Mouse (Mus musculus): Measurements from ENCODE around the gene Arid2.

DNA sequence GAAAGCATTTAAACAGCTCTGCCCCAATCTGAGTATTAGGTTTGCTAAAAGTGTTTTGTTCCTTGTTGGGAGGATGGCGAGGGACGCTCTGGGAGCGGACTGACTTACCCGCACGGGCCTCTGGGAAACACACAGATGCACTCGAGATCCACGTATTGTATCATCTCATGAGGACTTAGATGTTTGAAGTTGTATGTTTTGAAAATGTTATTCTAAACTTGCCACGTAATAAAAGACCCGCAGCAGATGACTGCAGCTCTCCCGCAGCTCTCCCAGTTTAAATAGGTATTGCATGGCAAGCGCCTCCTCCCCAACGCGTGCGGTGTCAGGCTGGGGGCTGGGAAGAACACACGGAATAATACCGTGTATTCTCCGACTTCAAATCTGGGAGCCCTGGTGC, 33.0 kb upstream of the Arid2 start:
- TF ChIP-seq TAL1 (IDR thresholded peaks at IDR 0.05; ENCODE audit: low read length) (no peak), ZNF384 (IDR thresholded peaks at IDR 0.05; ENCODE audit: low read depth, low read length) (no peak), SMC3 (IDR thresholded peaks at IDR 0.05; ENCODE audit: low read depth, low read length) (no peak), CTCF (IDR thresholded peaks at IDR 0.05 in 2 of 3, conservative IDR thresholded peaks at IDR 0.05 in 1 of 3; ENCODE audit: control insufficient read depth in 1 of 3, insufficient read depth in 1 of 3, low read depth in 2 of 3, low read length in 3 of 3, poor library complexity in 1 of 3, severe bottlenecking in 1 of 3) (no peak), ZMIZ1 (IDR thresholded peaks at IDR 0.05; ENCODE audit: low read depth, low read length) (no peak), EP300 (IDR thresholded peaks at IDR 0.05; ENCODE audit: low read depth in 1 of 2, low read length in 2 of 2) (no peak), ELF1 (IDR thresholded peaks at IDR 0.05; ENCODE audit: low read depth, low read length) (no peak), RAD21 (IDR thresholded peaks at IDR 0.05; ENCODE audit: low read depth, low read length) (no peak), POLR2A (IDR thresholded peaks at IDR 0.05; ENCODE audit: control insufficient read depth in 1 of 2, insufficient read depth in 1 of 2, low read depth in 1 of 2, low read length in 2 of 2, poor library complexity in 1 of 2) (no peak)

Measured in MEL (cell line).